Mouse (Mus musculus): Measurements from ENCODE around the gene Dhrs13.

- no peak for TF ChIP-seq CTCF (IDR thresholded peaks at IDR 0.05; ENCODE audit: extremely low read depth, insufficient read depth, low read length)
- no peak for TF ChIP-seq POLR2A (IDR thresholded peaks at IDR 0.05; ENCODE audit: extremely low read depth, insufficient read depth, low read length)
These were observed 4.7 kb downstream of the Dhrs13 start for GRCm38 (mm10) chr11:78036791-78037190.
